ENCODE assay signal across 13 mouse cellular contexts in the genomic region with DNA sequence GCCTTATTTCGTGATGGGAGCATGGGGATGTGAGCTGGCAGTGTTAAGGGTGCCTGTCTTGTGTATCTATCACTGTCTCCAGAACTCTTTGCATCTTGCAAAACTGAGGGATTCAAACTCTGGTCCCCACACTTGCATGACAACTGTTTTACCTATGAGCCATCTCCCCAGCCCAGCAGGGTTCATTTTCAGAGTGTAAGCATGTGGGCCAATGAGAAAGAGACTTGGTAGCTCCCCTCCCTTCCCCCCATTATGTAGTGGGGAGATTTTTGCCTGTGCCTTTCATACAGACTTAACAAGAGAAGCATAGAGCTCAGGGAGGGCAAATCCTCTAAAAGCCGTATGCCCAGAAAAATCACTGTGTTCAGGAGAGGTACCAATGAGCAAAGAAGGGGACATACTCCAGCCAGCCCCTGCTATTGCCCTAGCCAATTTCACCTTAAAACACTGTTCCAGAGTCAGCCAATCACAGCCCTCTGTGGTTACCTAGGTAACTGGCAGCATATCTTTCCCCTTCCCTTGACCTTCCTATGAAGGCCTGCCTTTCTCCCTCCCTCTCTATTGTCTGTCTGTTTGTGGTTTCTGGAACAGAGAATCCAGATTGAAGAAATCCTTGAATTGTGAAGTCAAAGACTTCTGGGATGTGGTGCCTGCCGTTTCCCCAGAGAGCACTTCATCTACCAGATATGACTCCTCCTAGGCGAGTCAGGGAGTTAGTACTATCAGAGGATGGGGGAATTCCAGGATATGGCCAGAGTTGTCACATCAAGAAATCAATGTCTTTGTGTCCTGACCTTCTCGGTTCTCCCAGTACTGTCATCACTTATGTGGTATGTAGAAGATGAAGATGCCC. TPM values are rescaled to one million over a fixed set of nuclear protein-coding genes. Genes with fewer than 3 reads are reported as not detected.
DNase-seq lines count a peak whose midpoint lies in the region; ATAC-seq and TF ChIP-seq lines count a peak whose summit lies in the region.
"Had no signal": no experiment of that assay in that cellular context is flagged by ENCODE, and none has a peak within 500 bp of the region (broad histone marks: within the 10 kb centered on the region; RNA-seq: fewer than 3 reads in every experiment).

No protein-coding gene starts in this region.

- H3K27me3 ChIP-seq in hindbrain, embryonic 15.5 days = no peaks in the 10 kb centered on the region
- no peaks in the 10 kb centered on the region for H3K27me3 ChIP-seq in neural tube, embryonic 14.5 days (ENCODE audit: control insufficient read depth, insufficient read depth, low read length)
- H3K27me3 ChIP-seq: CH12.LX; kidney, embryonic 15.5 days; limb, embryonic 12.5 days had no signal

- peak; percentile 45 for DNase-seq in ovary, adult 18-20 months (ENCODE audit: low spot score)
- DNase-seq in ovary, postnatal 14 days (ENCODE audit: low spot score) = no peak
- no peak for DNase-seq in left cerebral cortex, adult 11 months (ENCODE audit: low spot score)
- no peak for DNase-seq in kidney, adult 18-20 months
- DNase-seq: liver, postnatal 0 days had no signal

- no peak overlapping the region for H3K4me2 ChIP-seq in hindbrain, embryonic 15.5 days
- no peak overlapping the region for H3K4me2 ChIP-seq in neural tube, embryonic 14.5 days (ENCODE audit: low read depth, low read length)
- H3K4me2 ChIP-seq: kidney, embryonic 15.5 days; limb, embryonic 12.5 days had no signal

- no peak overlapping the region for H3K4me3 ChIP-seq in embryonic fibroblast, embryonic 13.5 days (ENCODE audit: insufficient read depth, low read length)
- H3K4me3 ChIP-seq in hindbrain, embryonic 15.5 days = no peak overlapping the region
- no peak overlapping the region for H3K4me3 ChIP-seq in neural tube, embryonic 14.5 days (ENCODE audit: low read depth, low read length)
- H3K4me3 ChIP-seq: kidney, embryonic 15.5 days; limb, embryonic 12.5 days had no signal

- H3K9ac ChIP-seq in hindbrain, embryonic 15.5 days = no peak overlapping the region
- no peak overlapping the region for H3K9ac ChIP-seq in neural tube, embryonic 14.5 days (replicated peaks; ENCODE audit: low read depth, low read length)
- H3K9ac ChIP-seq: kidney, embryonic 15.5 days; limb, embryonic 12.5 days; liver, postnatal 0 days had no signal

- 60% methylated on average over 5 of the region's 5 CpGs for WGBS in hindbrain, embryonic 15.5 days
- WGBS in neural tube, embryonic 14.5 days = 58% methylated on average over 5 of the region's 5 CpGs

- H3K36me3 ChIP-seq in hindbrain, embryonic 15.5 days = peaks cover 14% of the 10 kb centered on the region; the same call in 1 of the 2 replicates
- peaks cover 24% of the 10 kb centered on the region; the same call in 1 of the 2 replicates for H3K36me3 ChIP-seq in neural tube, embryonic 14.5 days (ENCODE audit: control insufficient read depth, insufficient read depth, low read length)

- TF ChIP-seq CTCF in embryonic fibroblast, embryonic 13.5 days (IDR thresholded peaks at IDR 0.05; ENCODE audit: borderline replicate concordance, insufficient read depth, low read length) = no peak

- H3K9me3 ChIP-seq in hindbrain, embryonic 15.5 days = no peaks in the 10 kb centered on the region
- no peaks in the 10 kb centered on the region for H3K9me3 ChIP-seq in neural tube, embryonic 14.5 days (ENCODE audit: control insufficient read depth, low read length)
- H3K9me3 ChIP-seq: kidney, embryonic 15.5 days; limb, embryonic 12.5 days had no signal

- ATAC-seq in hindbrain, embryonic 15.5 days (ENCODE audit: low FRiP score, low read depth) = peak; percentile 89
- ATAC-seq in neural tube, embryonic 14.5 days (ENCODE audit: low read depth) = peak; percentile 86; the same call in 1 of the 2 replicates
- no peak for ATAC-seq in CD4-positive, CD25-positive, alpha-beta regulatory T cell, adult 4 months
- ATAC-seq: liver, postnatal 0 days had no signal

- no peaks in the 10 kb centered on the region for H3K4me1 ChIP-seq in embryonic fibroblast, embryonic 13.5 days (ENCODE audit: control insufficient read depth, insufficient read depth, low read length)
- H3K4me1 ChIP-seq in hindbrain, embryonic 15.5 days (replicated peaks) = 0 out of 2 replicates have a peak, but pooled peaks cover 5% of the 10 kb centered on the region
- H3K4me1 ChIP-seq in neural tube, embryonic 14.5 days (ENCODE audit: control insufficient read depth, insufficient read depth, low read length) = no peaks in the 10 kb centered on the region
- H3K4me1 ChIP-seq: kidney, embryonic 15.5 days had no signal

- TF ChIP-seq POLR2A in embryonic fibroblast, embryonic 13.5 days (IDR thresholded peaks at IDR 0.05; ENCODE audit: low read depth, low read length) = no peak

- peak overlapping the region; percentile 12; the same call in 1 of the 2 replicates for H3K27ac ChIP-seq in embryonic fibroblast, embryonic 13.5 days (ENCODE audit: insufficient read depth, low read length)
- H3K27ac ChIP-seq in hindbrain, embryonic 15.5 days (replicated peaks) = peak overlapping the region; percentile 72
- peak overlapping the region; percentile 29; the same call in 1 of the 2 replicates for H3K27ac ChIP-seq in neural tube, embryonic 14.5 days (ENCODE audit: low read depth, low read length)
- H3K27ac ChIP-seq: kidney, embryonic 15.5 days; limb, embryonic 12.5 days; macrophage had no signal

RNA-seq across cellular contexts. Expression of a gene that starts 55.0 kb away (rescaled TPM):
- polyA plus RNA-seq in embryonic fibroblast, embryonic 13.5 days (2011; ENCODE audit: insufficient read length, low read depth, missing spikeins) = 16.1 and 23.0 TPM in 2 replicates
- 66.2 and 70.2 TPM in 2 replicates for polyA plus RNA-seq in hindbrain, embryonic 15.5 days (2015; fragmentation: Nextera tagmentation; extraction: Ambion mirVana)
- 68.8 and 89.2 TPM in 2 replicates for polyA plus RNA-seq in neural tube, embryonic 14.5 days (2014; fragmentation: Nextera tagmentation; extraction: Ambion mirVana)
- 1 to 10 TPM; 8.4 to 8.7 TPM for polyA plus RNA-seq in CD4-positive, CD25-positive, alpha-beta regulatory T cell, adult 4 months (2017; shearing (Covaris generic))

RNA-seq across cellular contexts. Expression of a gene that starts 57.3 kb away (rescaled TPM):
- 13.3 and 17.1 TPM in 2 replicates for polyA plus RNA-seq in embryonic fibroblast, embryonic 13.5 days (2011; ENCODE audit: insufficient read length, low read depth, missing spikeins)
- polyA plus RNA-seq in hindbrain, embryonic 15.5 days (2015; fragmentation: Nextera tagmentation; extraction: Ambion mirVana) = 18.1 and 19.3 TPM in 2 replicates
- polyA plus RNA-seq in neural tube, embryonic 14.5 days (2014; fragmentation: Nextera tagmentation; extraction: Ambion mirVana) = 26.8 and 26.9 TPM in 2 replicates
- 1 to 10 TPM in 1 of 2 experiments, under 1 TPM in 1; 0.95 to 4.4 TPM for polyA plus RNA-seq in CD4-positive, CD25-positive, alpha-beta regulatory T cell, adult 4 months (2017; shearing (Covaris generic))

Comparison
In these comparisons a context has a peak if more than half of its experiments do, and no peak if none do; other contexts are left out.
1. H3K27ac ChIP-seq: peak in every context shown above with its lines; median percentile 72 in hindbrain, embryonic 15.5 days; 29 in neural tube, embryonic 14.5 days; 12 in embryonic fibroblast, embryonic 13.5 days.